Mouse (Mus musculus) megakaryocyte-erythroid progenitor cell, adult 5-6 weeks (primary cell): Measurements from ENCODE around the gene Klhdc1. TPM values are rescaled to one million over a fixed set of nuclear protein-coding genes. Genes with fewer than 3 reads are reported as not detected.
A peak's percentile ranks its signal among the peaks of the same experiment; 100 is the strongest.

Experiments
- ATAC-seq: replicated peaks from 2 replicates; pipeline ENCODE4 v1.8.0; 2016; ENCODE audit warnings: mild to moderate bottlenecking, inconsistent platforms; ENCODE audit not compliant: severe bottlenecking, poor library complexity, low FRiP score, low TSS enrichment
- total RNA-seq, 2 experiments: library from RNA; stranded (forward) in 1 of 2; stranded (reverse) in 1 of 2; fragments of 200-1000, 215-1000 nt in 1 of 2; fragments of >200 nt in 1 of 2; fragmentation: Nextera tagmentation in 1 of 2; gene quantifications; 2 replicates each; pipeline ENCODE4 v1.2.3; 2014 to 2017

Klhdc1 gene
- total RNA-seq, 2 experiments from 2014 or later, result 6.3 to 7.3 TPM

- no peak for ATAC-seq
These were observed 20.2 kb upstream of the Klhdc1 start for GRCm38 (mm10) chr12:69220613-69221277.

GRCm38 (mm10) chr12:69227776-69228466 is 13.1 kb upstream of the Klhdc1 start, which contains the start of gene Pole2:
TSS of gene Pole2 (minus strand) at chr12:69228195.
- peak; percentile 95 for ATAC-seq

- ATAC-seq, result peak; percentile 51
These were observed 11.7 kb upstream of the Klhdc1 start for GRCm38 (mm10) chr12:69229251-69229650.

- no peak for ATAC-seq
These were observed 5.2 kb upstream of the Klhdc1 start for GRCm38 (mm10) chr12:69235782-69236181.

- ATAC-seq, result no peak
These were observed 2.7 kb upstream of the Klhdc1 start for GRCm38 (mm10) chr12:69238284-69238683.

- no peak for ATAC-seq
These were observed 412 bp downstream of the Klhdc1 start for GRCm38 (mm10) chr12:69241405-69241770.

- peak; percentile 76 for ATAC-seq
These were observed 925 bp downstream of the Klhdc1 start for GRCm38 (mm10) chr12:69241771-69242431.

- no peak for ATAC-seq
These were observed 8.8 kb downstream of the Klhdc1 start for GRCm38 (mm10) chr12:69249766-69250165.

GRCm38 (mm10) chr12:69250756-69251155 is 9.8 kb downstream of the Klhdc1 start:
- peak; percentile 96 for ATAC-seq

GRCm38 (mm10) chr12:69253806-69254205 is 12.8 kb downstream of the Klhdc1 start:
- ATAC-seq, result no peak

GRCm38 (mm10) chr12:69257836-69258235 is 16.9 kb downstream of the Klhdc1 start:
- peak; percentile 61; the same call in 1 of the 2 replicates for ATAC-seq

- ATAC-seq, result no peak
These were observed 21.3 kb downstream of the Klhdc1 start for GRCm38 (mm10) chr12:69262251-69262650.

GRCm38 (mm10) chr12:69265031-69265430 is 24.1 kb downstream of the Klhdc1 start:
- no peak for ATAC-seq

GRCm38 (mm10) chr12:69267956-69268632 is 27.1 kb downstream of the Klhdc1 start:
- ATAC-seq, result no peak

GRCm38 (mm10) chr12:69268956-69269355 is 28.0 kb downstream of the Klhdc1 start:
- no peak for ATAC-seq

GRCm38 (mm10) chr12:69279931-69280469 is 39.0 kb downstream of the Klhdc1 start:
- no peak for ATAC-seq

- no peak for ATAC-seq
These were observed 39.9 kb downstream of the Klhdc1 start for GRCm38 (mm10) chr12:69280915-69281314.

GRCm38 (mm10) chr12:69283146-69283545 is 42.2 kb downstream of the Klhdc1 start:
- ATAC-seq, result no peak

- no peak for ATAC-seq
These were observed 46.6 kb downstream of the Klhdc1 start for GRCm38 (mm10) chr12:69287535-69287934.

- ATAC-seq, result no peak
These were observed 47.7 kb downstream of the Klhdc1 start for GRCm38 (mm10) chr12:69288699-69289098.
